Mouse (Mus musculus): ENCODE results near the gene Narf. TPM values are rescaled to one million over a fixed set of nuclear protein-coding genes. Genes with fewer than 3 reads are reported as not detected.

The Narf gene
- polyA plus RNA-seq, 1 experiment = 22.4 TPM

DNA sequence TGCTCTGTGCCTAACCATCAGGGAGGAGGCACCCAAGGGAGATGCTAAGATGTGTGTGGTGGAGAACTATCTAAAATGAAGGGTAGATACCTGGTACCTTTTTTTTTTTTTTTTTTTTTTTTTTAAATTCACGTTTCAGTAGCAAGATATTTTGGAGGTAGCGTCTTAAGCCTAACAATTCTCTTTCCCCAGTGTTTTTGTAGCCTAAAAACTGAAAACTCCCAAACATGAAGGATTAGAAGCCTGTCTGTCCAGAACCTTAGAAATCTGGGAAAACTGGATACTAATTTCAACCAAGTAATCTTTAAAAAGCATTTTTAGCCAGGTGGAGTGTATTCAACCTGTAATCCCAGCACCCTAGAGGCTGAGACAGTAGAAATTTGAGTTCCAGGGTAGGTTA is 24.0 kb downstream of the Narf start:
- no peak overlapping the region for H3K27ac ChIP-seq (ENCODE audit: insufficient read depth, low read length)
- peak overlapping the region; percentile 95 for H3K4me3 ChIP-seq (ENCODE audit: insufficient read depth, low read length)
- H3K4me1 ChIP-seq (ENCODE audit: control insufficient read depth, insufficient read depth, low read length) = no peaks in the 10 kb centered on the region
- TF ChIP-seq POLR2A (IDR thresholded peaks at IDR 0.05; ENCODE audit: low read depth, low read length) = no peak
- TF ChIP-seq CTCF (IDR thresholded peaks at IDR 0.05; ENCODE audit: borderline replicate concordance, insufficient read depth, low read length) = no peak

- Histone ChIP-seq H3K27ac (ENCODE audit: insufficient read depth, low read length) (no peak overlapping the region), H3K4me1 (ENCODE audit: control insufficient read depth, insufficient read depth, low read length) (no peaks in the 10 kb centered on the region), H3K4me3 (ENCODE audit: insufficient read depth, low read length) (no peak overlapping the region)
- TF ChIP-seq CTCF (IDR thresholded peaks at IDR 0.05; ENCODE audit: borderline replicate concordance, insufficient read depth, low read length) (no peak), POLR2A (IDR thresholded peaks at IDR 0.05; ENCODE audit: low read depth, low read length) (no peak)
Observed at GRCm38 (mm10) chr11:121277516-121277915, 40.5 kb downstream of the Narf start.

DNA sequence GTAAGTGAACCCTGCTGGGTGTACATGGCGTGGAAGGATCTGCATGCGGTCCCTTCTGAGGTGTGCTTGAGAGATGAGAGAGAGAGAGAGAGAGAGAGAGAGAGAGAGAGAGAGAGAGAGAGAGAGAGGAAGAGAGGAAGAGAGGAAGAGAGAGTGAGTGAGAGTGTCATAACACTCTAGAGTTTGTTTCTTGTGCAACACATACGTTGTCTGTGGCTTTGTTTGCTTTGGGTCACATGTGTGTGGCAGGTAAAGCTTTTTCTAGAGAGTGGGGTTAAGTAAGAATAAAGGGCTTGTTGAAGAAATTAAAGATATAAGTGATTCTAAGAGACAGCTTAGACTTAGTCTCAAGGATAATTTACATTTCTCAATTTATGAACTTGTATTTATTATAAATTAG is 41.0 kb downstream of the Narf start:
- Histone ChIP-seq H3K4me1 (ENCODE audit: control insufficient read depth, insufficient read depth, low read length) (no peaks in the 10 kb centered on the region), H3K4me3 (ENCODE audit: insufficient read depth, low read length) (no peak overlapping the region), H3K27ac (ENCODE audit: insufficient read depth, low read length) (no peak overlapping the region)
- TF ChIP-seq CTCF (IDR thresholded peaks at IDR 0.05; ENCODE audit: borderline replicate concordance, insufficient read depth, low read length) = no peak
- TF ChIP-seq POLR2A (IDR thresholded peaks at IDR 0.05; ENCODE audit: low read depth, low read length) = no peak

DNA sequence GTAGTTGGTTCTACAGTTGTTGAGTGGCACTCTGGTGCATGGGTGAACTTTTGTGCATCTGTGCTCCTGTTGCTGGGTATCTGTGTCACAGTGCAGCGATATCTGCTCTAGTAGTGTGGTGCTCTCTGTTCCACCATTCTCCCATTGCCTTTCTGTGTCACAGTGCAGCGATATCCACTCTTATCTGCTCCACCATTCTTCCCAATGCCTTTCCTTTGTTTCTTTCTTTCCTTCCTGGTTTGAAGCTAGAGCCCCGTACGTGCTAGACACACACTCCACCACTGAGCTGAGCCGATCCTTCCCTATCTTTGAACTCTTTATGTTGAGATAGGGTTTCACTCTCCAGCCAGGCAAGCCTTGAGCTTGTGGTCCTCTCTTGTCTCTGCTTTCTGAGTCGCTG is 45.9 kb downstream of the Narf start:
- no peak overlapping the region for H3K4me3 ChIP-seq (ENCODE audit: insufficient read depth, low read length)
- TF ChIP-seq CTCF (IDR thresholded peaks at IDR 0.05; ENCODE audit: borderline replicate concordance, insufficient read depth, low read length) (no peak), POLR2A (IDR thresholded peaks at IDR 0.05; ENCODE audit: low read depth, low read length) (no peak)

DNA sequence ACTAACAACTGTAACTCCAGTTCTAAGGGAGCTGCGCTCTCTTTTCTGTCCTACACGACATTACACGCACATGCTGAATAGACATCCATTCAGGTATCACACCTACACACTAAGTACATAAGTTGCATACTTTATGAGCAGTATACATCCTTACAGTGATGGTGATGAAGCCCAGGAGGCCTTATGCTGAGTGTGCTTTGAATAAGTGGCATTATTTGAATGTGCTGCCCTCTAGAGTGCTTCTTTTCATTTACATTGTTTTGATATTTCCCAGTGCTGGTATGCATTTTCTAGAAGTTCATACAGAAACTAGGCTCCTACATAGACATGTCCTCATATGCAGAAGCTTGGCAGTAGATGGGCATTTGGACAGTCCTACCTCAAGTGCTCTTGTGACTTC is 52.8 kb downstream of the Narf start:
- no peak overlapping the region for H3K27ac ChIP-seq (ENCODE audit: insufficient read depth, low read length)
- no peaks in the 10 kb centered on the region for H3K4me1 ChIP-seq (ENCODE audit: control insufficient read depth, insufficient read depth, low read length)
- no peak overlapping the region for H3K4me3 ChIP-seq (ENCODE audit: insufficient read depth, low read length)
- no peak for TF ChIP-seq CTCF (IDR thresholded peaks at IDR 0.05; ENCODE audit: borderline replicate concordance, insufficient read depth, low read length)
- TF ChIP-seq POLR2A (IDR thresholded peaks at IDR 0.05; ENCODE audit: low read depth, low read length) = no peak

More for the DNA sequence above, 45.9 kb downstream of the Narf start:
- no peak overlapping the region for H3K27ac ChIP-seq (ENCODE audit: insufficient read depth, low read length)
- H3K4me1 ChIP-seq (ENCODE audit: control insufficient read depth, insufficient read depth, low read length) = no peaks in the 10 kb centered on the region

- H3K4me3 ChIP-seq (ENCODE audit: insufficient read depth, low read length) = no peak overlapping the region
- H3K4me1 ChIP-seq (ENCODE audit: control insufficient read depth, insufficient read depth, low read length) = no peaks in the 10 kb centered on the region
- TF ChIP-seq CTCF (IDR thresholded peaks at IDR 0.05; ENCODE audit: borderline replicate concordance, insufficient read depth, low read length) (no peak), POLR2A (IDR thresholded peaks at IDR 0.05; ENCODE audit: low read depth, low read length) (no peak)
- H3K27ac ChIP-seq (ENCODE audit: insufficient read depth, low read length) = no peak overlapping the region
Observed at GRCm38 (mm10) chr11:121294771-121295170, 57.7 kb downstream of the Narf start.

- H3K27ac ChIP-seq (ENCODE audit: insufficient read depth, low read length) = no peak overlapping the region
- H3K4me3 ChIP-seq (ENCODE audit: insufficient read depth, low read length) = no peak overlapping the region
- TF ChIP-seq CTCF (IDR thresholded peaks at IDR 0.05; ENCODE audit: borderline replicate concordance, insufficient read depth, low read length) (no peak), POLR2A (IDR thresholded peaks at IDR 0.05; ENCODE audit: low read depth, low read length) (no peak)
- H3K4me1 ChIP-seq (ENCODE audit: control insufficient read depth, insufficient read depth, low read length) = no peaks in the 10 kb centered on the region
Observed at GRCm38 (mm10) chr11:121298493-121298892, 61.4 kb downstream of the Narf start.

DNA sequence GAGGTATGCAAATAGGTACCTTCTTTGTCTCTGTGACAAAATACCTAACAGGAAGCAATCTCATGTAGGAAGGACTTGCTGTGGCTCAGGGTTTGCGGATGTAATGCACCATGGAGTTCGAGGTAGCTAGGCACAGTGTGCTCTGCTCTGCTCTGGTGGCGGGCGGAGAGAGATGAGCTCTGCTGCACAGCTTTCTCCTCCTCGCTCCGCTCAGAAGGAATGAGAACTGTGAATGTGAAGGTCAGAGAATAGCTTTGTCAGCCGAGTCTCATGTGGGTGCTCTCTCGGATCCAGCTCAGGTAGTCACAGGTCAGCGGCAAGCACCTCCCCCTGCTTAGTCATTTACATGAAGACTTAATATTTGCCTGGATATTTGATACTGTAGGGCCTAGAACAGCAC is 63.2 kb downstream of the Narf start:
- TF ChIP-seq POLR2A (IDR thresholded peaks at IDR 0.05; ENCODE audit: low read depth, low read length) (no peak), CTCF (IDR thresholded peaks at IDR 0.05; ENCODE audit: borderline replicate concordance, insufficient read depth, low read length) (no peak)
- H3K4me1 ChIP-seq (ENCODE audit: control insufficient read depth, insufficient read depth, low read length) = no peaks in the 10 kb centered on the region
- no peak overlapping the region for H3K27ac ChIP-seq (ENCODE audit: insufficient read depth, low read length)
- no peak overlapping the region for H3K4me3 ChIP-seq (ENCODE audit: insufficient read depth, low read length)

DNA sequence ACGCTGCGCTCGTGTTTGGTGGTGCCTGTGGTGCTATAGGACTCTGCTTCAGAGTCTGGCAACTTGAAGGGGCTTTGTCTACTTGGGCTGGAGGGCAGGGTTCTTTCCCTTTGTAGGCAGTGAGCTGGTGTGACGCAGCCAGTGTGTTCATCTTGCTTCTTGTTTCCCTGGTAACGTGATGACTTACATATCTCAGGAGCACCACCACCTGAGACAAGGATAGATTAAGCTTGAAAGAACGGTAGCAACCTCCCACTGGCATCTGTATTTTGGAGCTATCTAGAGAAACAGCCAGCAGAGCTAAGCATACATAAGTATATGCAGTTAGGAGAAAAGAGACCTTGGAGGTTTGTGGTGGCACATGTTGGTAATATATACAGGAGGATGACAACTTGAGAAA is 68.3 kb downstream of the Narf start:
- Histone ChIP-seq H3K27ac (ENCODE audit: insufficient read depth, low read length) (no peak overlapping the region), H3K4me3 (ENCODE audit: insufficient read depth, low read length) (no peak overlapping the region), H3K4me1 (ENCODE audit: control insufficient read depth, insufficient read depth, low read length) (no peaks in the 10 kb centered on the region)
- no peak for TF ChIP-seq POLR2A (IDR thresholded peaks at IDR 0.05; ENCODE audit: low read depth, low read length)
- TF ChIP-seq CTCF (IDR thresholded peaks at IDR 0.05; ENCODE audit: borderline replicate concordance, insufficient read depth, low read length) = no peak

Other genes with a start within 250 kb of the Narf start
- 141 and 142 TPM in 2 replicates for gene Csnk1d, start 245.9 kb upstream of the Narf start, polyA plus RNA-seq (2011; ENCODE audit: insufficient read length, low read depth, missing spikeins)
- gene Cd7, start 197.8 kb upstream of the Narf start, polyA plus RNA-seq (2011; ENCODE audit: insufficient read length, low read depth, missing spikeins) = not detected in 2 replicates
- gene Sectm1b, start 173.7 kb upstream of the Narf start, polyA plus RNA-seq (2011; ENCODE audit: insufficient read length, low read depth, missing spikeins) = not detected in 2 replicates
- not detected in 2 replicates for gene Sectm1a, start 156.0 kb upstream of the Narf start, polyA plus RNA-seq (2011; ENCODE audit: insufficient read length, low read depth, missing spikeins)
- gene Tex19.2, start 118.6 kb upstream of the Narf start, polyA plus RNA-seq (2011; ENCODE audit: insufficient read length, low read depth, missing spikeins) = not detected in 2 replicates
- not detected in 2 replicates for gene Tex19.1, start 91.1 kb upstream of the Narf start, polyA plus RNA-seq (2011; ENCODE audit: insufficient read length, low read depth, missing spikeins)
- gene Uts2r, start 77.0 kb upstream of the Narf start, polyA plus RNA-seq (2011; ENCODE audit: insufficient read length, low read depth, missing spikeins) = not detected in 2 replicates
- 4.9 and 8.3 TPM in 2 replicates for gene Hexdc, start 32.8 kb upstream of the Narf start, polyA plus RNA-seq (2011; ENCODE audit: insufficient read length, low read depth, missing spikeins)
- 3.6 and 4.5 TPM in 2 replicates for gene Ogfod3, start 32.5 kb upstream of the Narf start, polyA plus RNA-seq (2011; ENCODE audit: insufficient read length, low read depth, missing spikeins)
- 30.5 and 33.9 TPM in 2 replicates for gene Cybc1, start 7.9 kb upstream of the Narf start, polyA plus RNA-seq (2011; ENCODE audit: insufficient read length, low read depth, missing spikeins)
- 49.4 and 55.8 TPM in 2 replicates for gene Foxk2, start 22.7 kb downstream of the Narf start, polyA plus RNA-seq (2011; ENCODE audit: insufficient read length, low read depth, missing spikeins)
- 72.2 and 81.6 TPM in 2 replicates for gene Wdr45b, start 117.2 kb downstream of the Narf start, polyA plus RNA-seq (2011; ENCODE audit: insufficient read length, low read depth, missing spikeins)
- gene Rab40b, start 151.0 kb downstream of the Narf start, polyA plus RNA-seq (2011; ENCODE audit: insufficient read length, low read depth, missing spikeins) = 1.7 and 2.6 TPM in 2 replicates
- 6.9 and 9.0 TPM in 2 replicates for gene Fn3krp, start 184.1 kb downstream of the Narf start, polyA plus RNA-seq (2011; ENCODE audit: insufficient read length, low read depth, missing spikeins)
- not detected in 2 replicates for gene Fn3k, start 197.7 kb downstream of the Narf start, polyA plus RNA-seq (2011; ENCODE audit: insufficient read length, low read depth, missing spikeins)
- gene Tbcd, start 214.7 kb downstream of the Narf start, polyA plus RNA-seq (2011; ENCODE audit: insufficient read length, low read depth, missing spikeins) = 41.0 and 43.2 TPM in 2 replicates

Data from embryonic fibroblast, embryonic 13.5 days (primary cell).